Mouse (Mus musculus) embryonic fibroblast, embryonic 13.5 days (primary cell): ENCODE data around the gene Lars2. TPM values are rescaled to one million over a fixed set of nuclear protein-coding genes. Genes with fewer than 3 reads are reported as not detected.

ENCODE experiments used
- H3K27ac ChIP-seq: 2 replicates; pipeline ENCODE4 v1.5.1; 2012; ENCODE audit warnings: low read length, control low read depth, inconsistent platforms; ENCODE audit not compliant: insufficient read depth
- H3K4me1 ChIP-seq: 2 replicates; pipeline ENCODE4 v1.6.1; 2011; ENCODE audit warnings: low read length; ENCODE audit not compliant: control insufficient read depth, insufficient read depth
- H3K4me3 ChIP-seq: 2 replicates; pipeline ENCODE4 v1.5.1; 2011; ENCODE audit warnings: mild to moderate bottlenecking, control low read depth, low read length; ENCODE audit not compliant: insufficient read depth
- CTCF ChIP-seq: IDR thresholded peaks from 2 replicates; pipeline ENCODE4 v1.5.1; 2011; ENCODE audit warnings: mild to moderate bottlenecking, control low read depth, low read length, moderate library complexity, borderline replicate concordance; ENCODE audit not compliant: insufficient read depth
- POLR2A ChIP-seq: IDR thresholded peaks from 2 replicates; pipeline ENCODE4 v1.6.1; 2011; ENCODE audit warnings: low read depth, mild to moderate bottlenecking, control low read depth, low read length, moderate library complexity
- polyA plus RNA-seq: library from polyadenylated mRNA; stranded (reverse); fragments of >200 nt; gene quantifications from 2 replicates; pipeline ENCODE4 v1.2.4, GENCODE M21; 2011; ENCODE audit warnings: low read depth; ENCODE audit not compliant: missing spikeins, insufficient read length

The Lars2 gene
- polyA plus RNA-seq, 1 experiment, result 9,134 TPM

DNA sequence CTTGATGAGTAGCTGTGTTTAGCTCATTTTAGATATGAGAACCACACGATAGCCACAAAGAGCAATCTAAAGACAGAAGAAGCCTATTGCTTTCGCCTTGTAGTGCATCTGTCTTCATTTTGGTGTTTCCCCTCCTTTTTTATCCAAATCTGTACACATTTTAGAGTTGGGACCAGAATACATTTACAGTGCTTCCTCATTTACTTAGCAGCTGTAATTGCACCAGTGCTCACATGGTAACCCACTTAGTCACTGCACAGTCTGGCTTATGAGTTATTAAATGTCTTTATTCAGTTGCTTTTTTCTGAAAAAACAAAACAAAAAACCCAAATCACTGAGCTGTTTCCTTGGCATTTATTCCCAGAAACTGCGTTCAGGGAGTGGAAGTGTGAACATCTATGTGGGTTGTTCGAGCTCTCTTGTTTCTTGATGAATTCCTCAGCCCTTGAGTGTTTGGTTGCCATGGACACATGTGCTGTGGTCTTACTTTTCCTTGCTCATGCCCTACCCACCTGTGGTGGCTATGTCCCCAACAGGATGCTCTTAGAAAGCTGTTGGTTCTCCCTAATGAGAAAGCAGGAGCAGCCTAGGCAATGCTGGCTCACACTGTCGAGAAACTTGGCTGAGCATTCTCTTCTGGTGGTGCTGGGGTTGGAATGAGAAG is 136.6 kb downstream of the Lars2 start:
- no peak for TF ChIP-seq POLR2A
- TF ChIP-seq CTCF, result no peak
- Histone ChIP-seq H3K27ac (peak overlapping the region; percentile 68), H3K4me3 (no peak overlapping the region), H3K4me1 (peaks cover 4% of the 10 kb centered on the region; the same call in 1 of the 2 replicates)

DNA sequence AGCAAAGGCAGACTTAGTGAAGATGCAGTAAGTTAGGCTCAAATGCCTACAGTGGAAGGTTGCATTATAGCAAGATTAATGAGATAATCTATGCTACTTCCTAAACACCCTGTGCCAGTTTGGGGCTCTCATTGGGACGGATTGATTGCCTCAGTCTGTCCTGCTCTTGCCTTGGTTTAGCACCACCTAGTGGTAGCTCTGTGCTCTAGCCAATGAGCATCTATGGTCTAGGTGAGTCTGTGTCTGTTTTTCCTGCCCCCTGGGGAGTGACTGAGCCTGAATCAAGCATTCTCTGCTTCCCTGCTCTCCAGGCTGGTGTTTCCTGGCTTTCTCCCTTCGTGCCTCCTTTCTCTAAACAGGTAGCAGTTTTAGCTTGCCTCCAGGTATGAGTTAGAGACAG is 137.6 kb downstream of the Lars2 start:
- H3K4me1 ChIP-seq, result peaks cover 4% of the 10 kb centered on the region; the same call in 1 of the 2 replicates
- TF ChIP-seq POLR2A (no peak), CTCF (peak; percentile 80; the same call in 1 of the 2 replicates)
- no peak overlapping the region for H3K4me3 ChIP-seq
- no peak overlapping the region for H3K27ac ChIP-seq

- Histone ChIP-seq H3K27ac (no peak overlapping the region), H3K4me1 (peaks cover 4% of the 10 kb centered on the region; the same call in 1 of the 2 replicates), H3K4me3 (no peak overlapping the region)
- no peak for TF ChIP-seq POLR2A
- no peak for TF ChIP-seq CTCF
These were observed 138.9 kb downstream of the Lars2 start for GRCm38 (mm10) chr9:123505598-123505997.

DNA sequence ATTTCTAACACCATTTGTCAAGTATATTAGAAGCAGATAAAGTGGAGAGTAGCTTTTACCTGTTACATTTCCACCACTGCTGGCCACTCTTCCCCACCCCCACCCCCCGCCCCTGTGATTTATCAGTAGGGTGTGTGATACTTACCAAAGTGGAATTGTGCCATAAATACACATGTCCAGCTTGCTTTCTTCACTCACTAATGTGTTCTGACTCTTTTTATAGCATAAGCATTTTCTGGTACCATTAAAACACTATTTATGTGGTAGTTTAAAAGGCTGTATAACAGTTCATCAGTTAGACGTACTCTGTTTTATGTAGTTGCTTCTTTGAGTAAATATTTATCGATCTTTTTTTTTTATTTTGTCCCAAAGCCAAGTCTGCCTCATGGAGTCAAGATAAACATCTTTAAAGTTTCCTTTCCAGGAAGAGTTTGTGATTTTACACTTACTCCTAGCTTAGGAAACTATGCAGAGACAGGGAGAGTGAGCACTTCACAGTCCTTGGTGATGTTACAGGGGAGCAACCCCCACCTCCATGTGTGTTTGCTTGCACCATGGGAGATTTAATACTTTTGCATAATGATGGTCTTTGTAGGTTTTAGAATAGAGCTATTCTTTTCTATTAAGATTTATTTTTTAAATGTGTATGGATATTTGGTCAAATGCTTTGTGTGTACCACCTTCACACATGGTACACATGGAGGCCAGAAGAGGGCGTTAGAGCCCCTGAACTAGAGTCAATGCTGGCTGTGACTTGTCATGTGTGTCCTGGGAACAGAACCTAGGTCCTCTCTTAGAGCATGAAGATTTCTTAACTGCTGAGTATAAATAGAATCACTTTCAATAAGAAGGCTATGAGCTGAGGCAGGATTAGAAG is 139.8 kb downstream of the Lars2 start:
- no peak for TF ChIP-seq POLR2A
- Histone ChIP-seq H3K4me1 (peaks cover 4% of the 10 kb centered on the region; the same call in 1 of the 2 replicates), H3K27ac (no peak overlapping the region), H3K4me3 (no peak overlapping the region)

GRCm38 (mm10) chr9:123507380-123507779 is 140.7 kb downstream of the Lars2 start:
- H3K4me3 ChIP-seq, result no peak overlapping the region
- peaks cover 4% of the 10 kb centered on the region; the same call in 1 of the 2 replicates for H3K4me1 ChIP-seq
- TF ChIP-seq POLR2A (no peak), CTCF (no peak)
- H3K27ac ChIP-seq, result no peak overlapping the region

- Histone ChIP-seq H3K27ac (no peak overlapping the region), H3K4me1 (no peaks in the 10 kb centered on the region), H3K4me3 (no peak overlapping the region)
- no peak for TF ChIP-seq POLR2A
- TF ChIP-seq CTCF, result no peak
These were observed 142.3 kb downstream of the Lars2 start for GRCm38 (mm10) chr9:123508986-123509385.

DNA sequence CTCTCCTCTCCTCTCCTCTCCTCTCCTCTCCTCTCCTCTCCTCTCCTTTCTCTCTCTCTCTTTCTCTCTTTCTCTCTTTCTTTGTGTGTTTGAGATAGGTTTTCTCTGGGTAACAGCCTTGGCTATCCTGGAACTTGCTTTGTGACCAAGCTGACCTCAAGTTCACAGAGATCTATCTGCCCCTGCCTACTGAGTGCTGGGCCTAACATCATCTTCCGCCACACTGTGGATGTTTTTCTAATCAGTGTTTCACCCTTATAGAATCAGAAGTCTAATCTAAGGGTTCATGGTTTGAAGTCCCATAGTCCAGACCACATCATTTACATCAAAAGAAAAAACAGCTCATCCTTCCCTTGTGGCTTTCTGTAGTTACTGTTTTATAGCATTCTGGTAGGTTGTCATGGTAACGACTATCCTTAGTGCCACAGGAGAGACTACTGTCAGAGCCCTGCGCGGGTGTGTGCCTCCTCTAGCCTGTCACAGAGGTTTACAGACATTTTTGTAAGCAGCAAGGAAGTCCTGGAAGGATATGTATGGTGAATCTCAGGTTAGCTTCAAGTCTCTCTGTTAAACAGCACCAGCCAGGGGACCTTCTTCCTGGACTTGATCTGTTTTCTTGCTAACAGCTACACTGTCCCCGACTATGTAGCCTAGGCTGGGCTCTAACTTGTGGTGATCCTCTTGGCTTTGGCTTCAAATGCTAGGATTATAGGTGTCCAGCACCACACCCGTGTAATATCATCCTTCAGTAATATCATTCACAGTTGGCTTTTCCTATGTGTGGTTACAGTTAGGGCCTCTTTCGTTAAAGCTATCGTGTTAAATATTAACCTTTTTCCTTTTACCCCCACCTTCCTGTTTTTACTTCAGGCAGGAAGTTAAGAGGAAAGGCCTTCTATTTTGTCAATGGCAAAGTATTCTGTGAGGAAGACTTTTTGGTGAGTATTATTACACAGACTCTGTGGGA is 143.2 kb downstream of the Lars2 start:
- TF ChIP-seq CTCF (no peak), POLR2A (no peak)
- Histone ChIP-seq H3K27ac (no peak overlapping the region), H3K4me1 (no peaks in the 10 kb centered on the region), H3K4me3 (no peak overlapping the region)

DNA sequence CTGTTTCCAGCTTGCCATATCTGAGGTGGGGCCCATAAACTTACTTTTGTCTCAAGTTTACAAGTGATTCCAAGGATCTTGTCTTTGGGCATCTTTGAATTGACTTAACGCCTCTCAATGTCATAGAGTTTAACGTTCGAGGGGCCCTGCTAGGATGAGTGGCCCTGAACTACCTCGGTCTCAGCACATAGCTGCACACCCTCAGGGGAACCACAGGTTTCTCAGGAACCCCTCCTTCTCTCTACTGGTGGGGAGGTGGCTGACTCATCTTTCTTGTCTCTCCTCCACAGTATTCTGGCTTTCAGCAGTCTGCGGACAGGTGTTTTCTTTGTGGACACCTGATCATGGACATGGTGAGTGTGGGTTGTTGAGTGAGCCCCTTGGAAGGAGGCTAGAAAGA is 144.2 kb downstream of the Lars2 start:
- TF ChIP-seq CTCF (no peak), POLR2A (no peak)
- Histone ChIP-seq H3K27ac (no peak overlapping the region), H3K4me3 (no peak overlapping the region), H3K4me1 (no peaks in the 10 kb centered on the region)

Other genes with a start within 250 kb of the Lars2 start
- gene Clec3b, start 216.0 kb upstream of the Lars2 start, polyA plus RNA-seq, result not detected in 2 replicates
- gene Cdcp1, start 150.9 kb upstream of the Lars2 start, polyA plus RNA-seq, result not detected in 2 replicates
- gene Tmem158, start 106.2 kb upstream of the Lars2 start, polyA plus RNA-seq, result 1.7 and 2.1 TPM in 2 replicates
- 29.1 and 29.7 TPM in 2 replicates for gene Limd1, start 111.8 kb downstream of the Lars2 start, polyA plus RNA-seq
- 58.0 and 65.2 TPM in 2 replicates for gene Sacm1l, start 162.8 kb downstream of the Lars2 start, polyA plus RNA-seq